Mouse (Mus musculus): ENCODE results near the gene Szrd1. TPM values are rescaled to one million over a fixed set of nuclear protein-coding genes. Genes with fewer than 3 reads are reported as not detected.

The Szrd1 gene
- polyA plus RNA-seq (2012; fragmentation: generic; extraction: Trizol), result 141 TPM
- long read RNA-seq, experiment 1, transcript Szrd1-203 (4 exons, 3,244 nt), result major isoform, 14 of 46 reads
- long read RNA-seq, experiment 1, transcript Szrd1-202 (3 exons, 3,203 nt), result minor isoform, 8 of 46 reads
- long read RNA-seq, experiment 1, partial matches to known transcripts, result 5 of 46 reads
- long read RNA-seq, experiment 1, other reads (novel, unspliced or antisense), result 16 of 46 reads
- long read RNA-seq, experiment 2, transcript Szrd1-203 (4 exons, 3,244 nt), result major isoform, 18 of 45 reads
- long read RNA-seq, experiment 2, transcript Szrd1-202 (3 exons, 3,203 nt), result minor isoform, 13 of 45 reads
- long read RNA-seq, experiment 2, partial matches to known transcripts, result 2 of 45 reads
- long read RNA-seq, experiment 2, other reads (novel, unspliced or antisense), result 9 of 45 reads

DNA sequence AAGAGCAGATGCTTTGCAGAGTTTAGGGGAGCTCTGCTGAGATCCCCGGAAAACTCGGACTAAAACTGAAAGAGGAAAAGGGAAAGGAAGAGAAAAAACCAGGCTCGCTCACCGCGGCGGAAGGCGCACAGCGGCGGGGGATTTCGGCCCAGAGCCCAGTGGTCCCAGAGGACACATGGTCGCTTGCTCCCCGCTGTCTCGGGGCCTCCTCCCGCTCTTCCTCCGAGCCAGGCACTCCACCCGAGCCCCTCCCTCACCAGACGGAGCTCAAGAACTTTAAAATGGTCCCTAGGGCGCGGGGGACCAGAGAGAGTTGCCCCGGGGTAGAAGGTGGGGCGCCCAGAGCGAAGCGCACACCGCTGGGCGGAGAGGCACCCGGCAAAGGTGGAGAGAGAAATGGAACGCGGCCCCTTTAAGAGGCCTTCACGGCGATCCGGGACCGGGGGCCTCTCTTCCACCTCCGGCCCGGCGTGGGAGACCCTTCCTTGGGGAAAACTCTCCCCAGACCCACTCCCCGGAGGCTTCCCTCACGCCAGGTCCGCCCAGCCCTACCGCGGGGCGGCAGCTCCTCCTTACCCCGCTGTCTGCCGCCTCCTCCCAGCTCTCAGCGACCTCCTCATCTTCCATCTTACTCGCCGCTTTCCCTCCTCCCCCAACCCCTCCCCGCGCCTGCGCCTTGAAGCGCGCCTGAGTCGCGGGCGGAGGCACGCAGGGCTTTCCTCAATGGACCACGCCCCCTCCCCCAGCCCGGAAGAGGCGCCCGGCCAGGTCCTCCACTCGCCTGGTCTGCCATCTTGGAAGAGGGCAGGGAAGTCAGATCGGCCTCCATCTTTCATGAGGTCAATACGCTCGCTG is at the start of gene Szrd1:
Szrd1 (minus strand) TSS at position 660 of the 855 bp plus-strand sequence.
- H3K79me3 ChIP-seq (ENCODE audit: low read depth), result peaks cover 46% of the 10 kb centered on the region
- peak within 1 kb of the TSS; percentile 69 for H3ac ChIP-seq (ENCODE audit: control insufficient read depth, insufficient read length, low read depth)
- H3K4me3 ChIP-seq (ENCODE audit: insufficient read depth, poor library complexity, severe bottlenecking), result peak within 1 kb of the TSS; percentile 60
- TF ChIP-seq MYOD1 (IDR thresholded peaks at IDR 0.05; ENCODE audit: control insufficient read depth, insufficient read length, low read depth) (no peak), MAX (IDR thresholded peaks at IDR 0.05) (no peak), MYOG (IDR thresholded peaks at IDR 0.05; ENCODE audit: control insufficient read depth, extremely low read depth, insufficient read length) (no peak), CEBPB (IDR thresholded peaks at IDR 0.05; ENCODE audit: low read depth) (no peak), FOSL1 (IDR thresholded peaks at IDR 0.05; ENCODE audit: insufficient read depth, low read length, poor library complexity, severe bottlenecking) (no peak), USF1 (IDR thresholded peaks at IDR 0.05; ENCODE audit: low read depth) (no peak), CTCF (IDR thresholded peaks at IDR 0.05; ENCODE audit: control insufficient read depth, insufficient read depth, insufficient read length) (no peak)
- peaks cover 8% of the 10 kb centered on the region for H3K36me3 ChIP-seq (ENCODE audit: control insufficient read depth, insufficient read depth)
- no peaks in the 10 kb centered on the region for H3K27me3 ChIP-seq (ENCODE audit: control insufficient read depth, insufficient read depth, insufficient read length)
- peaks cover 51% of the 10 kb centered on the region for H3K79me2 ChIP-seq (ENCODE audit: control insufficient read depth, insufficient read depth)

DNA sequence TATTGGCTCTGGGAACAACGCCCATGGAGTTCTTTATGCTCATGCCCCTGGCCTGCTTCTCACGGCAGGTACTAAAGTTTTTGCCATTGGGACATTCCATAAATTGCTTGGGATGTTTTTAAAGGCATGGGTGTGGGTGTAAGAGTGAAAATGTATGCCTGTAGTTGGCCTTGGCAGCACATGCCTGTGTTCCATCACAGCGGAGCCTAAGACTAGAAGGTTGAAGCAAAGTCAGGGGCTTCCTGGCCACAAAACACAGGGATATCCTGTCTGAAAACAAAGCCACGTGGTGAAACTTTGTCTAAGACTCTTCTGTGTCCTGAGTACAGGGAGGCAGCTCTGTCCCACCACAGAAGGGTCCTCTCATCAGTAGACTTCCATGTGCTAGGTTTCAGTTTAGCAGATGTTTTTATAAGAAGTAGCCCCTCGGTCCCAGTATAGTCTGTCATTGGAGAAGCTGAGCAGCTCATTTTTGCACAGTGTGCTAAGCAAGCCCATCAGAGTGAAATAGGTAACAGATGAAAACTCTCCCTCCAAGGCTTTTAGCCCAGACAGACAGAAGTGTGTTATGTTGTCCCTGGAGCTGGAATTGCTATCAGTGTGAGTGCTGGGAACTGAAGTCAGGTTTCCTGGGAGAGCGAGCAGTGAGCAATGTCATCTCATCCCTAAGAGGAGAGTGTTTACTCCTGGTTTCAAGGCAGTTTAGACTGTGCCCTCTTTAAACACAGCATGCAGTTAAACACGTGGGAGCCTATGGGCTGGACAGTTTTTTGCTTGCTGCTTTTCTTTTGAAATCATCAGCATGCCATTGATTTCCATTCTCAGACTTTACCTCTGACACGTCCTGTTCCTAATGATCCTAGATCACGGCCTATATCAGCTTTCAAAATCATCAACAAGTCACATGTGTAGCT is 47.6 kb upstream of the Szrd1 start:
- Histone ChIP-seq H3K27me3 (ENCODE audit: control insufficient read depth, insufficient read depth, insufficient read length) (no peaks in the 10 kb centered on the region), H3K4me3 (ENCODE audit: insufficient read depth, poor library complexity, severe bottlenecking) (no peak overlapping the region), H3K36me3 (ENCODE audit: control insufficient read depth, insufficient read depth) (peaks cover 11% of the 10 kb centered on the region), H3K79me3 (ENCODE audit: low read depth) (peaks cover 3% of the 10 kb centered on the region), H3ac (ENCODE audit: control insufficient read depth, insufficient read length, low read depth) (no peak overlapping the region), H3K79me2 (ENCODE audit: control insufficient read depth, insufficient read depth) (peaks cover 38% of the 10 kb centered on the region)
- TF ChIP-seq FOSL1 (IDR thresholded peaks at IDR 0.05; ENCODE audit: insufficient read depth, low read length, poor library complexity, severe bottlenecking), result no peak
- no peak for TF ChIP-seq MYOG (IDR thresholded peaks at IDR 0.05; ENCODE audit: control insufficient read depth, extremely low read depth, insufficient read length)
- TF ChIP-seq MYOD1 (IDR thresholded peaks at IDR 0.05; ENCODE audit: control insufficient read depth, insufficient read length, low read depth), result no peak
- TF ChIP-seq USF1 (IDR thresholded peaks at IDR 0.05; ENCODE audit: low read depth), result no peak
- TF ChIP-seq MAX (IDR thresholded peaks at IDR 0.05), result no peak
- TF ChIP-seq CTCF (IDR thresholded peaks at IDR 0.05; ENCODE audit: control insufficient read depth, insufficient read depth, insufficient read length), result no peak
- TF ChIP-seq CEBPB (IDR thresholded peaks at IDR 0.05; ENCODE audit: low read depth), result no peak

DNA sequence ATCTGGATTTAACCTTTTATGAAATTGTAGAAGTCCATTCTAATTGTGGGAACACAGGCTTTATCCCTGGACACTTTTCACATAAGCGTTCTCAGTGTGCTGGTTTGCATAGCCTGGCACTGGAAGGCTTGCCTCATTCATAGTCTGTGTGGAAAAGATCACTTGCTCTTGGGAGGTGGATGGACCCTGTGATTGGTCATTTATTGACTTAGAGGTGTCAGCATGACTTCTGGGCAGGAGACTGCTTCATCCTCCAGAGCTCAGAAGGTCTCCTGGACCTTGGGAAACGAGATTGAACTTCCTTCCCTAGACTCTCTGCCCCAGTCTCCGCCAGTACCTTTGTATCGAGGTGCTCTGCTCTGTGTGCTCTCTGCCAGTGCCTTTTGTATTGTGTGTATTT is 44.9 kb upstream of the Szrd1 start:
- H3K27me3 ChIP-seq (ENCODE audit: control insufficient read depth, insufficient read depth, insufficient read length), result no peaks in the 10 kb centered on the region
- no peak for TF ChIP-seq CTCF (IDR thresholded peaks at IDR 0.05; ENCODE audit: control insufficient read depth, insufficient read depth, insufficient read length)
- no peak for TF ChIP-seq MYOD1 (IDR thresholded peaks at IDR 0.05; ENCODE audit: control insufficient read depth, insufficient read length, low read depth)
- no peak for TF ChIP-seq CEBPB (IDR thresholded peaks at IDR 0.05; ENCODE audit: low read depth)
- TF ChIP-seq MYOG (IDR thresholded peaks at IDR 0.05; ENCODE audit: control insufficient read depth, extremely low read depth, insufficient read length), result no peak
- TF ChIP-seq MAX (IDR thresholded peaks at IDR 0.05), result no peak
- TF ChIP-seq USF1 (IDR thresholded peaks at IDR 0.05; ENCODE audit: low read depth), result no peak
- TF ChIP-seq FOSL1 (IDR thresholded peaks at IDR 0.05; ENCODE audit: insufficient read depth, low read length, poor library complexity, severe bottlenecking), result no peak
- peaks cover 22% of the 10 kb centered on the region for H3K36me3 ChIP-seq (ENCODE audit: control insufficient read depth, insufficient read depth)
- H3K4me3 ChIP-seq (ENCODE audit: insufficient read depth, poor library complexity, severe bottlenecking), result no peak overlapping the region
- no peak overlapping the region for H3ac ChIP-seq (ENCODE audit: control insufficient read depth, insufficient read length, low read depth)
- peaks cover 3% of the 10 kb centered on the region for H3K79me3 ChIP-seq (ENCODE audit: low read depth)
- peaks cover 56% of the 10 kb centered on the region for H3K79me2 ChIP-seq (ENCODE audit: control insufficient read depth, insufficient read depth)

DNA sequence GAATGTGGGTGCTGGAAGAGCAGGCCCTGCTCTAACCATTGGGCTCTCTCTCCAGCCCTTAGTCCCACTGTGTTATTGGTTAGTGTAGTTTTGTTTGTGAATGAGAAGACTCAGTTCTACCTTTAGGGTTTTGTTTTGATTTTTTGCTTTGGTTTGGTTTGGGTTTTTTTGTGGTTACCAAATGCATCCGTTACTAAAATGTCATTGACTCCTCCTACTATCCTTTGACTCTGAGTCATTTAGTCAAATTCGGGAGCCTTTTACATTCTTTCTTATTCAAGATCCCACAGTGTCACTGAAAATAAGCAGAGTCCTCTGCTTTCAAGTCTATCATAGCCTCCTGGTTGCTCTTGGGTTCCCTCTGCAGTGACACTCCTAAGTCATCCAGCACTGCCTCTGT is 44.4 kb upstream of the Szrd1 start:
- Histone ChIP-seq H3K79me2 (ENCODE audit: control insufficient read depth, insufficient read depth) (peaks cover 61% of the 10 kb centered on the region), H3ac (ENCODE audit: control insufficient read depth, insufficient read length, low read depth) (no peak overlapping the region), H3K36me3 (ENCODE audit: control insufficient read depth, insufficient read depth) (peaks cover 22% of the 10 kb centered on the region), H3K27me3 (ENCODE audit: control insufficient read depth, insufficient read depth, insufficient read length) (no peaks in the 10 kb centered on the region), H3K4me3 (ENCODE audit: insufficient read depth, poor library complexity, severe bottlenecking) (no peak overlapping the region), H3K79me3 (ENCODE audit: low read depth) (peaks cover 3% of the 10 kb centered on the region)
- no peak for TF ChIP-seq FOSL1 (IDR thresholded peaks at IDR 0.05; ENCODE audit: insufficient read depth, low read length, poor library complexity, severe bottlenecking)
- TF ChIP-seq MAX (IDR thresholded peaks at IDR 0.05), result no peak
- TF ChIP-seq MYOG (IDR thresholded peaks at IDR 0.05; ENCODE audit: control insufficient read depth, extremely low read depth, insufficient read length), result no peak
- TF ChIP-seq CEBPB (IDR thresholded peaks at IDR 0.05; ENCODE audit: low read depth), result no peak
- no peak for TF ChIP-seq MYOD1 (IDR thresholded peaks at IDR 0.05; ENCODE audit: control insufficient read depth, insufficient read length, low read depth)
- no peak for TF ChIP-seq USF1 (IDR thresholded peaks at IDR 0.05; ENCODE audit: low read depth)
- no peak for TF ChIP-seq CTCF (IDR thresholded peaks at IDR 0.05; ENCODE audit: control insufficient read depth, insufficient read depth, insufficient read length)

Measured in C2C12 (cell line).